Mouse (Mus musculus) macrophage (primary cell): Measurements from ENCODE around the gene Fli1. TPM values are rescaled to one million over a fixed set of nuclear protein-coding genes. Genes with fewer than 3 reads are reported as not detected.

Source experiments
- H3K27ac ChIP-seq: fragments of 350-480 bp; formaldehyde crosslinking; 2 replicates; pipeline ENCODE4 v1.9.0; 2021
- H3K36me3 ChIP-seq: fragments of 350-480 bp; formaldehyde crosslinking; 2 replicates; pipeline ENCODE4 v1.9.0; 2021; ENCODE audit errors: inconsistent target
- H3K4me3 ChIP-seq: fragments of 350-480 bp; formaldehyde crosslinking; 2 replicates; pipeline ENCODE4 v1.9.0; 2021; ENCODE audit errors: inconsistent target
- H3K79me2 ChIP-seq: fragments of 350-480 bp; formaldehyde crosslinking; 2 replicates; pipeline ENCODE4 v1.9.0; 2021; ENCODE audit errors: inconsistent target
- WGBS: methylation state at CpG from one replicate; pipeline ENCODE4 v1.1.7; 2026; ENCODE audit warnings: inconsistent platforms; ENCODE audit not compliant: missing documents; 5-methylcytosine and 5-hydroxymethylcytosine counted together
- polyA plus RNA-seq: library from polyadenylated mRNA; stranded (reverse); fragments of 250-400 nt; gene quantifications from 3 replicates; pipeline ENCODE4 v1.2.4, GENCODE M21; 2018; ENCODE audit warnings: inconsistent platforms

Gene Fli1
- polyA plus RNA-seq, 1 experiment from 2014 or later = 90.9 TPM

DNA sequence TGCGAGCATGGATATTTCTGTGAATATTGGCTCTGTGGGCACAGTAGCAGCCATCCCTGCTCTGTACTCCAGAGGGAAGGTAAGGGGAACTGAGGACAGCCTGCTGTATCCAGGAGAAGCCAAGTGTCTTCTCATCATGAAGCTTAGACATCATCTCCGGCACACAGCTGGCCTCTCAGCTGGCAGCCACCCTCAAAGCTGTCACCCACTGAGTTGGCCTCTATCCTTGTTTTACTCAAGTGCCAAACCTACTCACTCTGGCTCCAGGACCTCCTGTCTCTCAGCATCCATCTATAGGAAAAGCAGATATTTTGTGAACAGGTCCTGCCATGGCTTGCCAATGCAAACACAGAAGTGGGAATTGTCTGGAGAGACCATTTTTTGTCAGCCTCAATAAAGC lies 51.2 kb downstream of the Fli1 start:
- Histone ChIP-seq H3K79me2 (peaks cover 100% of the 10 kb centered on the region), H3K36me3 (no peaks in the 10 kb centered on the region), H3K4me3 (no peak overlapping the region), H3K27ac (no peak overlapping the region)
- WGBS = 95% methylated on average over 2 of the region's 2 CpGs

DNA sequence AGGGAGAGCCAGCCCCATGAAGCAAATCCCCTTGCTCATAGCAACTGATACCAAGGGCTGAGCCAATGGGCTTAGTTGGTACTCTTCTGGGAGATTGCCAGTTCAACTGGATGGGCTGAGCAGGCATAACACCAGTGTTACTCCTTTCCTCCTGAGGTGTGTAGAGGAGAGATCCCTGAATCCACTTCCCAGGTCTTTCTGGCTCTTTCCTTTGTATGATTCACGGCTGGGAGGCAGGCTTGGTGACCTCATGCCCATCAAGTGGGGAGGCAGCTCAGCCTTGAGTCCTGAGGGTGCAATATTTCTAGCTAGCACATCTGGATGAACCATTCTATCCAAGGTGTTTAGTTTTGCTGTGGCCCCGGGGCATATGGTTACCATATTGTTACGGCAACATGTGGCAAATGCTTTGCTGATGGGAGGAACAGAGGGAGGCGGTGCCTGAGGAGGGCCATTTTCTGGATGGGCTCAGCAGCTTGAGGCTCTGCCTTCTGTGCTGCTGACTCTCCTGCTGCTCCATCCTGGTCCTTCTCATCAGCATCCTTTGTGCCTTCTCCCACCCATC lies 52.8 kb downstream of the Fli1 start:
- H3K4me3 ChIP-seq = no peak overlapping the region
- H3K79me2 ChIP-seq = peaks cover 100% of the 10 kb centered on the region
- H3K27ac ChIP-seq = no peak overlapping the region
- 96% methylated on average over 4 of the region's 4 CpGs for WGBS
- no peaks in the 10 kb centered on the region for H3K36me3 ChIP-seq

DNA sequence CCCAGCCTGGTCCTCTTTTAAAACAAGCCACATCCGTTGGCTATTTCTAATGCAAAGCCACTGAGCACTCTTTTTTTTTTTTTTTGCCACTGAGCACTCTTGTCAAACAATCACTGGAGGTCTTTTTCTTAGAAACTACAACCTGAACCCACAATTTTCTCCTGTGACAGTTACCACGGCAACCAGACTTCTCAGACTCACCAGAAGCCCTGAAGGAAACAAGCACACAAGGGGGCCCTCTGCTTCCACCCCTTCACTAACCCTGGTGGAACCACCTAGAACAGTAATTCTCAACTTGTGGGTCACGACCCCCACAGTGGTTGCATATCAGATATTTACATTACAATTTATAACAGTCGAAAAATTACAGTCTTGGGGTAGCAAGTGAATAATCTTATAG lies 53.3 kb downstream of the Fli1 start:
- WGBS = 52% methylated on average over 4 of the region's 4 CpGs
- H3K27ac ChIP-seq = no peak overlapping the region

DNA sequence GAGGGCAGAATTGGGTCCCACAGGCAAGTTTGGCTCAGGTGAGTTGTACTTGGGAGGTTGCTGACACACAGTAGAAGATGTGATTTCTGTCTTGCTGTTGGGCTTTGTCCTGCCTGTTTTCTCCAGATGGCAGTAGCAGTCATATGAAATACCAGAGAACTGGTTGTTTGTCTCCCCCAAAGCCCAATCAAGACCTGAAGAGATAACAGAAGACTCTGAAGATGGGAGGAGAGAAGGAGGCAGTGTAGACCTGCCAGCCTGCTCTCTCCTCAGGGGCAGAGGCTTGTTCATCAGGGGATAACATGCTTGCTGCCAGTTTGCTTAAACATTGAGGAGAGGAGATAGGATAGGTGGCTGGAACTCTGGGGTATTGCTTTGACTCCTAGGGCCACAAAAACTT lies 54.0 kb downstream of the Fli1 start:
- Histone ChIP-seq H3K79me2 (peaks cover 100% of the 10 kb centered on the region), H3K36me3 (peaks cover 10% of the 10 kb centered on the region; the same call in 1 of the 2 replicates), H3K4me3 (no peak overlapping the region), H3K27ac (0 out of 2 replicates have a peak overlapping the region, but pooled peaks have one; percentile 4)

More for the DNA sequence above, 53.3 kb downstream of the Fli1 start:
- peaks cover 100% of the 10 kb centered on the region for H3K79me2 ChIP-seq
- no peak overlapping the region for H3K4me3 ChIP-seq
- H3K36me3 ChIP-seq = peaks cover 5% of the 10 kb centered on the region; the same call in 1 of the 2 replicates

DNA sequence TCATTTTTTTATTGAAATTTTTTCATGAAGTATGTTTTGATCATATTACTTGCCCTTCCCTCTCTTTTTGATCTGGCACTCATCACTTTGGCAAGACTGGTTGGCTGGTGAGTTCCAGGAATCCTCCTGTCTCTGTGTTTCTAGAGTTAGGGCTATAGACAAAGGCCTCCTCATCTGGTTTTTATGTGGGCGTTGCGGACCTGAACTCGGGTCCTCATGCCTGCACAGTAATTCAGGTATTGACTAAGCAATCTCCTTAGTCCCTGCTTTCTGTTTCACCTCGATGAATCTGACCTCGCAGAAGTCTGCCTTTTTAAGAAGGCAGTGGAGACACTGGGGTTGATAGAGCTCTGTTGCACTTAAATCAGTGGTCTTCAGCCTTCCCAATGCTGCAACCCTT lies 54.8 kb downstream of the Fli1 start:
- Histone ChIP-seq H3K36me3 (peaks cover 10% of the 10 kb centered on the region; the same call in 1 of the 2 replicates), H3K79me2 (peaks cover 100% of the 10 kb centered on the region), H3K27ac (0 out of 2 replicates have a peak overlapping the region, but pooled peaks have one; percentile 10), H3K4me3 (no peak overlapping the region)
- WGBS = 93% methylated on average over 2 of the region's 5 CpGs

DNA sequence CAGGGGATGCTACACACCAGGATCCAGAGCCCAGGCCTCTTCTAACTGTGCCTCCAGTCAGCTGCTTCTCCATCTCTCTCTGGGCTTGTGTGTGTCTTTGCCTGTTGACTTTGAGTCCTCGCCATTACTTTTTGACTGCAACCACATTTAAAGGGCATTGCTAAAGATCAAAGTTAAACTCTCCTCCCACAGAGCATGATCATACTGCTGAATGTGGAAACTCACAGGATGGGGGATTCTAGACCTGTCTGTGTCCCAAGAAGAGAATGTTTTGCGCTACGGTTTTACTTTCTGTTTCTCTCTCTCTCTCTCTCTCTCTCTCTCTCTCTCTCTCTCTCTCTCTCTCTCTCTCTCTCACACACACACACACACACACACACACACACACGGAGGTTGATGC lies 55.3 kb downstream of the Fli1 start:
- peaks cover 100% of the 10 kb centered on the region for H3K79me2 ChIP-seq
- H3K36me3 ChIP-seq = peaks cover 10% of the 10 kb centered on the region; the same call in 1 of the 2 replicates
- peak overlapping the region; percentile 8; the same call in 1 of the 2 replicates for H3K27ac ChIP-seq
- H3K4me3 ChIP-seq = no peak overlapping the region
- WGBS = 91% methylated on average over 1 of the region's 4 CpGs

DNA sequence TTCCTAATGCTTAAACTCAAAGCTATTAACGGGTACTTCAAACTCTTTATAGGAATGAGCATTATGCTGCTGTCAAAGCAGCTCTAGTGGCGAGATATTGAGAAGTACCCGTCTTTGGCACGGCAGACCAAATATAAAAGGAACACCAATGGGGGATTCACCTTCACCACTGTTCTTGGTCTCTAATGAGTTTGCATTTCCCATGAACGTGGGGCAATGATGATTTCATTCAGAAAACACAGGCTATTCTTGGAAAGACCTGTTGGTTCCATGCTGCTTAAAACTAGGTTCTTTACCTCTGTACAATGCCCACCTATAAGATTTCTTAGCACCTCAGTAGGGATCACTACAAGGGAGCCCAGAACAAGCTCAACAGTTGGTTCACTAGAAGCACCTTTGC lies 62.2 kb downstream of the Fli1 start:
- Histone ChIP-seq H3K27ac (peak overlapping the region; percentile 92; the same call in 1 of the 2 replicates), H3K4me3 (no peak overlapping the region), H3K79me2 (peaks cover 93% of the 10 kb centered on the region), H3K36me3 (peaks cover 22% of the 10 kb centered on the region; the same call in 1 of the 2 replicates)
- WGBS = 54% methylated on average over 5 of the region's 5 CpGs

DNA sequence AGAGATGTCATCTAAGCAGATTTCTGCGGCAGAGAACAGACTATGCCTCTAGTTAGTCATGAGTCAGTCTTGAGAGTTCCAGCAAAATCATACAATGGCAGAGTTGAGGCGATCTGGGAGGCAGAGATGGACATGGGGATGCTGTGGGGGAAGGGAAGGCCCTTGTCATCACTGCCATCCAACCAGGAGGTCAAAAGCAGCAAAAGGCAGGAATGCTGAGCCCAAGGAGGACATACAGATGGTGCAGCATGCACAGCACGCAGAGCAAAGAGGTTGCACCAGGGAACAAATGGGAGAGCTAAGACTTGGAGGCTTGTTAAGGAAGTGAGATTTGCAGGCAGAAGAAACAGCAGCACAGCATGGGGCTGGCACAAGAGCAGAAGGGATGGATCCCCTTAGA lies 63.9 kb downstream of the Fli1 start:
- peak overlapping the region; percentile 92 for H3K27ac ChIP-seq

DNA sequence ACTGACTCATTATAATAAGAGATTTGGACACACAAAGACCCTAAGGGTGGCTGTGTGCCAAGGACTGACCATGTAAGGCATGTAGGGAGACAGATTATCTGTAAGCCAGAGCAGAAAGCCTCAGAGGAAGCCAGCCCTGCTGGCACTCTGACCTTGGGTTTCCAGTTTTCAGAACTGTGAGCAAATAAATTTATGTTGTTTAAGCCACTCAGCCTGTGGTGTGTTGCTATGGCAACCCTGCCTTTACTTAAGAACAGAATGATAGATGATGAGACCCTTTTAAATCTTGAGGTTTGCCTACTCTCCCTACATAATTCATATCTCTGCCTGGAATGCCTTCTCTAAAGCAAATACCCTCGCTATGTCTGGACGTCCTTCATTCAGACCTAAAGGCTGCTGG lies 64.6 kb downstream of the Fli1 start:
- Histone ChIP-seq H3K79me2 (peaks cover 91% of the 10 kb centered on the region), H3K27ac (peak overlapping the region; percentile 92), H3K36me3 (peaks cover 18% of the 10 kb centered on the region; the same call in 1 of the 2 replicates), H3K4me3 (no peak overlapping the region)
- WGBS = 76% methylated on average over 2 of the region's 2 CpGs

More for the DNA sequence above, 63.9 kb downstream of the Fli1 start:
- Histone ChIP-seq H3K36me3 (peaks cover 18% of the 10 kb centered on the region; the same call in 1 of the 2 replicates), H3K4me3 (no peak overlapping the region), H3K79me2 (peaks cover 91% of the 10 kb centered on the region)
- WGBS = 30% methylated on average over 3 of the region's 3 CpGs

DNA sequence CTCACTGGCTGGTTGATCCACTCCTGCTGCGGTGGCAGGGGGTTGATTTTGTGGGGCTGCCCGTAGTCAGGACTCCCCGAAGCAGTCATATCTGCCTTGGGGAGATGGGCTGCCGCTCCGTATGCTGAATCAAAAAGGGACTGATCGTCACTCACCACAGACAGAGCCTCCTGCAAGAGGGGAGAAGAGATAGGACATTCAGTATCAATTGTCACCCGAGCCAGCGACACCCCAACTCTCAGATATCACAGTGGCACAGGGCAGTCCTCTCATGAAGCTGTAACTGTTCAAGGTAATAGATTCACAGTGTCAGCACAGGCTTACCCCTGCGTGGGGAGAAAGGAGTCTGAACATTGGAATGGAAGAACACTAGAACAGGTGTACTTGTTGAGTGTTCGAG lies 66.1 kb downstream of the Fli1 start:
- Histone ChIP-seq H3K27ac (peak overlapping the region; percentile 92; the same call in 1 of the 2 replicates), H3K4me3 (no peak overlapping the region), H3K36me3 (peaks cover 18% of the 10 kb centered on the region; the same call in 1 of the 2 replicates), H3K79me2 (peaks cover 85% of the 10 kb centered on the region)
- 94% methylated on average over 10 of the region's 10 CpGs for WGBS

DNA sequence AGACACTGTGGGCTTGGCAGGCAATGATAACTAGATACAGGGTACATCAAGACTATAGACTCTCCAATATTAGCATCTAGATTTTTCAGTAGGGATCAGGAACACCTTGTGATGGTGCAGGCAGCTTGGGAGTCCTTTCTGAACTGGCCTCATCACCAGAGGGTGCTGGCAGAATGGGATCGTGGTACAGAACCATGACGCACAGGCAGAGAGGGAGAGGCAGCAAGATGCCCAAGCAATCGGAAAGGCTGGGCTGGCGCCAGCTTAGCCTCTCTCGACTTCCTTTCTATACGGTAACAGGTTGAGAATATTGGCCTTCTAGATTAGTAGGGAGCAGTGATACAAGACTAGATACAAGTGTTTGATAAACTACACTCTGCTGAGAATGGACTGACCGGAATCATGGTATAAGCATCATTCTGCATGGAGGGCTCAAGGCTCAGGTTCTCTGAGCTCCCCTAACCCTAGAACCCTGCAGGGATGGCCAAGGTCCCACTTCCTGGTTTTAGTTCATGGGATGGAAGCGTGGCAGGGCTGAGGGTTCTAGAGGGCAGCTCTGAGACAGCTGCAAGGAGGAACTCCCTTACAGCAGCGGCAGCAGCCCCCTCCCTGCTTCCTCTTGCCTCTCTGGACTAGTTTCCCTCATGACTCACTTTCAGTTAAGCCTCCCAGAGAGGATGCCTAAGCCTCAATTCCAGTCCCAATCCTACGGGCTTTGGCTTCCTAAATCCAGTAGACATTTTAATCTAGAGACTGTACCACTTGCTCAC lies 67.9 kb downstream of the Fli1 start:
- Histone ChIP-seq H3K79me2 (peaks cover 85% of the 10 kb centered on the region), H3K27ac (peak overlapping the region; percentile 92), H3K4me3 (no peak overlapping the region), H3K36me3 (peaks cover 21% of the 10 kb centered on the region; the same call in 1 of the 2 replicates)
- 61% methylated on average over 10 of the region's 10 CpGs for WGBS

DNA sequence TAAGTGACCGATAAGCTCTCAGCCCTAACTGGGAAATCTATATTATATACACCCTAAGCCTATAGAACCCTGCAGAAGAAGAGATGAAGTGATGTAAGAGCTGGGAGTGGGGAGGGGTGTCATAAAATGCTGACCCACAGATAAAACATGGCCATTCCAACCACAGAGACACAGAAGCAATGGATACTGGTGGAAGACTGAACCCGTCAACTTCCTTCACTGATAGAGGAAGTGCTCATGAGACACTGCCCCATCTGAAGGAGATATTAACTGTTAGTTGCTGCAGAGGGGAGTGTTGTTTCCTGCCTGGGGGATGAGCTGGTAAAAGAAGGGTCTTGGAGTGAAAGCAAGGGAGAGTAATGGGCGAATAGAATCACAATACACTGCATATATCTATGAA lies 70.3 kb downstream of the Fli1 start:
- peaks cover 92% of the 10 kb centered on the region for H3K79me2 ChIP-seq
- H3K36me3 ChIP-seq = peaks cover 33% of the 10 kb centered on the region
- peak overlapping the region; percentile 92 for H3K27ac ChIP-seq
- 53% methylated on average over 3 of the region's 3 CpGs for WGBS
- H3K4me3 ChIP-seq = no peak overlapping the region

DNA sequence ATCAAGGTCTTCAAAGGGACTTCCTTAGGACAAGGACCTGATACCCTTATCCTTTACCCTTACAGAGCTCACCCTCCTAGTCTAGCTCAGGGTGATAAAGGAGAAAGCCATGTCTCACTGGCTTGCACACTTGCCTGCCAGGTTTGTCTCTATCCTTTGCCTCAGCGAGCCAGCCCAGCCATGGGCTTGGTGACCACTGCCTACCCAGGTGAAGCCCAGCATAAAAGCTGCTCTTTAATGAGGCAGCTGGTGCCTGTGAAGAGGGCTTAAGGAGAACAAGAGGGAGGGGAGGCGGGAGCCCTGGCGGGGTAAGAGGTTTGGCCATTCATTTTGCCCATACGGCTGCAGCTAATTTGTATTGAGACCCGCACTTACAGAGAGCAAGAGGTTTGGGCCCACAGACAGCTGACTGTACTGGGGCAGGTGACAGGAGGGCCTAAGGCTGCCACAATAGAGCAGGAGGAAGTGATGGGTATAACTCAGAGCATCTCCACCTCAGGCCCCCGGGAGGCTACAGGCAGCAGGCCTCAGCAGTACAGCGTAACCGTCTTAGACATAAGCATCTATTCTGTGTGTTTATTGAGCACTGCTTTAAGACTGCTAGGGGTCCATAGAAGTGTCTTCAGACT lies 73.4 kb downstream of the Fli1 start:
- 95% methylated on average over 8 of the region's 8 CpGs for WGBS
- Histone ChIP-seq H3K27ac (no peak overlapping the region), H3K36me3 (peaks cover 38% of the 10 kb centered on the region), H3K79me2 (peaks cover 94% of the 10 kb centered on the region), H3K4me3 (no peak overlapping the region)

DNA sequence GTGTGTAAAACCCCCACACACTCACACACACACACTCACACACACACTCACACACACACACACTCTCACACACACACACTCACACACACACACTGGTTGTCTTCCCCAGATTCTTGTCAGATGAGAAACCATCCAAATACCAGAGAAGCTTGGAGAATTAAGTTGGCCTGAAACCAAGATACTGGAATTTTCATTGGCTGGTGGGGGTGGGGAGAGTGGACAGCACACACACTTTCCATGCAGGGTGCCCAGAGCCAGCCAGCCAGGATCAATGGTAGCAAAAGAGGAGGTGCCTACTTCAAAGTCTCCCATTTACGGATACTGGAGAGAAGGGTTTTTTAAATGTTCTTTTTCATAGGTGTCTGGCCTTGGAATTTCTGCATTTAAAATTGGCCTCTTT lies 74.3 kb downstream of the Fli1 start:
- no peak overlapping the region for H3K27ac ChIP-seq
- WGBS = 100% methylated on average over 1 of the region's 1 CpGs
- H3K4me3 ChIP-seq = no peak overlapping the region
- H3K79me2 ChIP-seq = peaks cover 94% of the 10 kb centered on the region
- peaks cover 47% of the 10 kb centered on the region for H3K36me3 ChIP-seq

DNA sequence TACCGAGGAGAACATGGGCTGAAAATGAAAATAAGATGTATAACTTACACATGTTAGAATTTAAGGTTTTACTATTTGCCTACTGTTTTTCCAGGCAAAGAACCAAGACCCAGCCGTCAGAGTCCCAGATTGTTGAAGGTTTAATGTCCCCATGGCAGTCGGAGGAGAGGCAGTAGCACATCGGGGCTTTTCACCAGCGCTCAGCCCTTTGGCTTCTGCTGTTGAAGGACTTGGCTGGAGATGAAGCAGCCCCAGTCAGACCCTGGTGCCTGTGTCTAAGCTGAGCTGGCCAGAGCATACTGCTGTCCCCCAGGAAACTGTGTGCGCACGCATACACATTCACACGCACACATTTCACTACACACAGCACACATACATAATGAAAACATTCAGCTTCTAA lies 75.2 kb downstream of the Fli1 start:
- Histone ChIP-seq H3K79me2 (peaks cover 97% of the 10 kb centered on the region), H3K4me3 (no peak overlapping the region), H3K27ac (no peak overlapping the region), H3K36me3 (peaks cover 47% of the 10 kb centered on the region)
- WGBS = 92% methylated on average over 8 of the region's 8 CpGs
